In genomic region chr9:53795351-53795750, GRCm38 (mm10) we compare ENCODE assay signal across 21 mouse cellular contexts. TPM values are rescaled to one million over a fixed set of nuclear protein-coding genes. Genes with fewer than 3 reads are reported as not detected.
DNase-seq lines count a peak whose midpoint lies in the region; ATAC-seq lines count a peak whose summit lies in the region.
"Had no signal": no experiment of that assay in that cellular context is flagged by ENCODE, and none has a peak within 500 bp of the region (broad histone marks: within the 10 kb centered on the region; RNA-seq: fewer than 3 reads in every experiment).

No protein-coding gene starts in this region.

- peak; percentile 58 for DNase-seq in ZHBTc4 (ENCODE audit: low read depth, low spot score)
- no peak for DNase-seq in ovary, adult 18-20 months (ENCODE audit: low spot score)
- no peak for DNase-seq in kidney, adult 9 months
- DNase-seq: adrenal gland, adult 2 months; cerebellum, postnatal 10 days; embryo, embryonic 11 days; gastrocnemius, postnatal 25 days; heart, postnatal 10 days; layer of hippocampus, postnatal 36 days; lung, postnatal 4 days had no signal

- H3K9me3 ChIP-seq in hindbrain, embryonic 15.5 days = no peaks in the 10 kb centered on the region
- no peaks in the 10 kb centered on the region for H3K9me3 ChIP-seq in hindbrain, embryonic 16.5 days (ENCODE audit: control insufficient read depth, low read length)
- H3K9me3 ChIP-seq in neural tube, embryonic 13.5 days = 0 out of 2 replicates have a peak, but pooled peaks cover 2% of the 10 kb centered on the region
- no peaks in the 10 kb centered on the region for H3K9me3 ChIP-seq in neural tube, embryonic 15.5 days (replicated peaks)
- H3K9me3 ChIP-seq in embryonic facial prominence, embryonic 13.5 days = no peaks in the 10 kb centered on the region
- H3K9me3 ChIP-seq: limb, embryonic 12.5 days had no signal

- no peak overlapping the region for H3K4me2 ChIP-seq in hindbrain, embryonic 15.5 days
- no peak overlapping the region for H3K4me2 ChIP-seq in hindbrain, embryonic 16.5 days (ENCODE audit: low read length)
- no peak overlapping the region for H3K4me2 ChIP-seq in neural tube, embryonic 13.5 days
- H3K4me2 ChIP-seq in neural tube, embryonic 15.5 days = no peak overlapping the region
- no peak overlapping the region for H3K4me2 ChIP-seq in embryonic facial prominence, embryonic 13.5 days
- H3K4me2 ChIP-seq: limb, embryonic 12.5 days; midbrain, embryonic 11.5 days had no signal

- peak overlapping the region; percentile 51; the same call in 1 of the 2 replicates for H3K27ac ChIP-seq in hindbrain, embryonic 15.5 days (replicated peaks)
- no peak overlapping the region for H3K27ac ChIP-seq in hindbrain, embryonic 16.5 days (ENCODE audit: low read depth, low read length)
- peak overlapping the region; percentile 54; the same call in 1 of the 2 replicates for H3K27ac ChIP-seq in neural tube, embryonic 13.5 days (replicated peaks)
- no peak overlapping the region for H3K27ac ChIP-seq in neural tube, embryonic 15.5 days (replicated peaks)
- H3K27ac ChIP-seq in embryonic facial prominence, embryonic 13.5 days = peak overlapping the region; percentile 69
- H3K27ac ChIP-seq: limb, embryonic 12.5 days; liver, embryonic 14.5 days had no signal

- no peaks in the 10 kb centered on the region for H3K36me3 ChIP-seq in hindbrain, embryonic 15.5 days
- H3K36me3 ChIP-seq in hindbrain, embryonic 16.5 days (ENCODE audit: control insufficient read depth, insufficient read depth, low read length) = no peaks in the 10 kb centered on the region
- no peaks in the 10 kb centered on the region for H3K36me3 ChIP-seq in neural tube, embryonic 13.5 days
- no peaks in the 10 kb centered on the region for H3K36me3 ChIP-seq in neural tube, embryonic 15.5 days
- H3K36me3 ChIP-seq in embryonic facial prominence, embryonic 13.5 days = no peaks in the 10 kb centered on the region
- H3K36me3 ChIP-seq: limb, embryonic 12.5 days had no signal

- H3K4me3 ChIP-seq in hindbrain, embryonic 15.5 days = no peak overlapping the region
- H3K4me3 ChIP-seq in hindbrain, embryonic 16.5 days (ENCODE audit: low read length) = no peak overlapping the region
- no peak overlapping the region for H3K4me3 ChIP-seq in neural tube, embryonic 13.5 days
- H3K4me3 ChIP-seq in neural tube, embryonic 15.5 days (replicated peaks) = no peak overlapping the region
- no peak overlapping the region for H3K4me3 ChIP-seq in embryonic facial prominence, embryonic 13.5 days
- H3K4me3 ChIP-seq: limb, embryonic 12.5 days had no signal

- H3K4me1 ChIP-seq in hindbrain, embryonic 15.5 days (replicated peaks) = peaks cover 15% of the 10 kb centered on the region; the same call in 1 of the 2 replicates
- peaks cover 9% of the 10 kb centered on the region for H3K4me1 ChIP-seq in hindbrain, embryonic 16.5 days (ENCODE audit: control insufficient read depth, insufficient read depth, low read depth, low read length)
- H3K4me1 ChIP-seq in neural tube, embryonic 13.5 days (replicated peaks) = peaks cover 25% of the 10 kb centered on the region
- H3K4me1 ChIP-seq in neural tube, embryonic 15.5 days = peaks cover 19% of the 10 kb centered on the region
- peaks cover 20% of the 10 kb centered on the region for H3K4me1 ChIP-seq in embryonic facial prominence, embryonic 13.5 days

- H3K27me3 ChIP-seq in hindbrain, embryonic 15.5 days = no peaks in the 10 kb centered on the region
- H3K27me3 ChIP-seq in hindbrain, embryonic 16.5 days (replicated peaks; ENCODE audit: control insufficient read depth, insufficient read depth, low read length) = no peaks in the 10 kb centered on the region
- H3K27me3 ChIP-seq in neural tube, embryonic 13.5 days = no peaks in the 10 kb centered on the region
- no peaks in the 10 kb centered on the region for H3K27me3 ChIP-seq in neural tube, embryonic 15.5 days (replicated peaks)
- H3K27me3 ChIP-seq in embryonic facial prominence, embryonic 13.5 days = no peaks in the 10 kb centered on the region
- H3K27me3 ChIP-seq: limb, embryonic 12.5 days had no signal

- no peak for ATAC-seq in hindbrain, embryonic 15.5 days (ENCODE audit: low FRiP score, low read depth)
- ATAC-seq in hindbrain, embryonic 16.5 days = no peak
- no peak for ATAC-seq in neural tube, embryonic 13.5 days (ENCODE audit: low read depth)
- ATAC-seq in neural tube, embryonic 15.5 days (ENCODE audit: low FRiP score) = no peak
- no peak for ATAC-seq in embryonic facial prominence, embryonic 13.5 days (ENCODE audit: insufficient number of reproducible peaks, insufficient read depth, low FRiP score, low TSS enrichment, low read depth)

- no peak overlapping the region for H3K9ac ChIP-seq in hindbrain, embryonic 15.5 days
- H3K9ac ChIP-seq in hindbrain, embryonic 16.5 days (ENCODE audit: low read depth, low read length) = no peak overlapping the region
- H3K9ac ChIP-seq in neural tube, embryonic 13.5 days = no peak overlapping the region
- H3K9ac ChIP-seq in neural tube, embryonic 15.5 days (replicated peaks) = no peak overlapping the region
- H3K9ac ChIP-seq in embryonic facial prominence, embryonic 13.5 days = no peak overlapping the region
- H3K9ac ChIP-seq: limb, embryonic 12.5 days; liver, embryonic 14.5 days had no signal

RNA-seq across cellular contexts. Expression of gene Slc35f2, which starts 24.0 kb away (rescaled TPM):
- 16.7 and 18.0 TPM in 2 replicates for polyA plus RNA-seq in hindbrain, embryonic 15.5 days (2015; fragmentation: Nextera tagmentation; extraction: Ambion mirVana)
- polyA plus RNA-seq in hindbrain, embryonic 16.5 days (2015; fragmentation: Nextera tagmentation; extraction: Ambion mirVana) = 20.4 and 23.5 TPM in 2 replicates
- polyA plus RNA-seq in neural tube, embryonic 13.5 days (2015; fragmentation: Nextera tagmentation; extraction: Ambion mirVana) = 16.3 and 17.0 TPM in 2 replicates
- 25.6 and 29.8 TPM in 2 replicates for polyA plus RNA-seq in neural tube, embryonic 15.5 days (2015; fragmentation: Nextera tagmentation; extraction: Ambion mirVana)
- polyA plus RNA-seq in embryonic facial prominence, embryonic 13.5 days (2015; fragmentation: Nextera tagmentation; extraction: Ambion mirVana) = 10.5 and 10.9 TPM in 2 replicates

RNA-seq across cellular contexts. Expression of gene Sln, which starts 54.6 kb away (rescaled TPM):
- polyA plus RNA-seq in hindbrain, embryonic 15.5 days (2015; fragmentation: Nextera tagmentation; extraction: Ambion mirVana) = 0.14 and 0.20 TPM in 2 replicates
- 0.19 and 8.8 TPM in 2 replicates for polyA plus RNA-seq in hindbrain, embryonic 16.5 days (2015; fragmentation: Nextera tagmentation; extraction: Ambion mirVana)
- polyA plus RNA-seq in neural tube, embryonic 13.5 days (2015; fragmentation: Nextera tagmentation; extraction: Ambion mirVana) = 3.1 and 7.5 TPM in 2 replicates
- polyA plus RNA-seq in neural tube, embryonic 15.5 days (2015; fragmentation: Nextera tagmentation; extraction: Ambion mirVana) = 8.9 and 11.3 TPM in 2 replicates
- 4.6 and 6.0 TPM in 2 replicates for polyA plus RNA-seq in embryonic facial prominence, embryonic 13.5 days (2015; fragmentation: Nextera tagmentation; extraction: Ambion mirVana)
- polyA plus RNA-seq: adrenal gland, adult 2 months; intestine, embryonic 14.5 days; midbrain, embryonic 11.5 days; small intestine, adult 2 months; stomach, embryonic 14.5 days had no signal

Comparison
In these comparisons a context has a peak if more than half of its experiments do, and no peak if none do; other contexts are left out.
1. H3K27ac ChIP-seq: peak in hindbrain, embryonic 15.5 days (single experiment), neural tube, embryonic 13.5 days (single experiment) and embryonic facial prominence, embryonic 13.5 days (single experiment); none in hindbrain, embryonic 16.5 days (single experiment) and neural tube, embryonic 15.5 days (single experiment).